Mouse (Mus musculus) heart, postnatal 36 days (tissue): ENCODE measurements around the gene Herpud2. TPM values are rescaled to one million over a fixed set of nuclear protein-coding genes. Genes with fewer than 3 reads are reported as not detected.
A peak's percentile ranks its signal among the peaks of the same experiment; 100 is the strongest.

Experiments
- DNase-seq, 2 experiments: peaks; one replicate each; pipeline ENCODE4 v3.0.0; 2021 to 2022
- intact Hi-C: fragments of 180-260 bp; cut with DNase I; formaldehyde crosslinking; loops from one replicate; pipeline ENCODE4 v1.15.1; 2025
- total RNA-seq, 2 experiments: library from RNA; stranded (reverse); gene quantifications; 2 replicates each; pipeline ENCODE4 v1.2.3; 2021

Gene Herpud2
- total RNA-seq: 10 to 100 TPM; 39.1 TPM

DNA sequence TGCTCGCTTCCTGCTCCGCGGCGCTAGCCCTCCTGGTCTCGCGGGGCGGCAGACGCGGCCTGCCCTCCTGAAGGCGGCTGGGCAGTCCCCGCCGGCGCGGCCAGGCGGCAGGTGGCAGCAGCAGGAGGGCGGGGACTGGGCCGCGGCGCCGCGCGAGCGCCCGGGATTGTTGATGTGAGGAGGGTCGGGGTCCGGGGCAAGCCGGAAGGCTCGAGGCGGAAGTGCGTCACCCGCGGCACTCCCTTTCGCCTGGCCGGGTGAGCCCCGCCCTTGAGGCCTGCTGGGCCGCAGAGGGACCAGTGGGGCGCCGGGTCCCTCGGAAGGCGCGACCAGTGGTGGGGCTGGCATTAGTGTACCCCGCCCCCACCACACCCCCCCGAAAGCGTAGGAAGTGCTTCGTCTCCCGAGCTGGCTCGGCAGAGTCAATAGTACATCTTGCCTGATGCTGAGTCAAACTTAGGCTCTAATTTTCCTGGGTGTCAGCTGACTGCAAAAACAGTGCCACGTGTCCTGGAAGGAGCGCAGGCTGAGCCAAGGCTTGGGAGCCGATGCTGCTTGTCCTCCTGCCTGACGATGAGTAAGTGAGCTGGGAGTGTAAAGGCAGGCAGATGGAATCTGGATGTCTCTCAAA, at the start of gene Herpud2:
Gene Herpud2, minus strand, starts transcription at position 210 of the 631 bp plus-strand sequence.
- peak; percentile 93 to 94 for DNase-seq
- intact Hi-C loops: loop anchor here (2.0 to 5.0 kb wide), 4 partner anchors 101 to 441 kb away; partner anchors contain the start of genes Eepd1 and Sept7

GRCm38 (mm10) chr9:25200987-25201386, 49.4 kb upstream of the Herpud2 start:
- intact Hi-C loops: loop anchor here (2.0 kb wide), 1 partner anchor 22 kb away; no protein-coding TSS in a partner anchor
- no peak for DNase-seq

- intact Hi-C loops: loop anchor here (2.0 kb wide), 1 partner anchor 21 kb away; no protein-coding TSS in a partner anchor
- no peak for DNase-seq
These were observed 48.5 kb upstream of the Herpud2 start for GRCm38 (mm10) chr9:25200148-25200547.

DNA sequence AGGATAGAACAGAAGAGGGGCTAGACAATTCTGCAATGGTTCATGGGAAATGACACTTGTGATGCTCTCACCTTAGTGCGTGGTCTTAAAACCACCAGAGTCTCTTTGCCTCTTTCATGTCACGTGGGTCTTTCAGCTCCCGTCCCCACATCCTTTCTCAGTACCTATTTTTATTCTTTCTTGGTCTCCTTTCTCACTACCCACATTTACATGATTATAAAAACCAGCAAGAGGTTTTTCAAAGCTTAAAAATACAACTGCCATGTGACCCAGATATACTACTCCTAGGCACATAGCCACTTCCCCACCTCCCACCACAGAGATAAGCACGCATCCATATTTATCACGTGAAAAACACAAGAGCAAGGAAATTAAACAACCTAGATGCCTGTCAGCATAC, 45.1 kb upstream of the Herpud2 start:
- intact Hi-C loops: no loop called here
- DNase-seq: no peak

DNA sequence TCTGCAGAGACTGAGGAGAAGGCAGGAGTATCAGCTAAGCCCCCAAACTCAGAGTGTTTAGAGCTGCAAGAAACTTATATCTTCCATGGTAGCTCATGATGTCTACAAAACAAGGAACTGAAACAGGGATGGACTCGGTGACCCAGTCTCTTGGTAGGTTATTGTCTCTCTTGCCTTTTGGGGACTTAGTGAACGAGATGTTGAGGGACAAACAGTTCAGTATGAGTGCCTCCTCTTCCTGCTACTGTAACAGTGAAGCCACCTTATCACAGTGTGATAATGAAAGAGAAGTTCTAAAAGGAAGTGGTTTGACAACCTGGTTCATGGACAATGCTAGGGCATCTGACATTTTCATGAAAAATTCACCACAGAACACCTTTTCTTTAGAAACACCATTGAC, 40.0 kb upstream of the Herpud2 start:
- DNase-seq: no peak
- intact Hi-C loops: no loop called here

- intact Hi-C loops: no loop called here
These were observed 34.9 kb upstream of the Herpud2 start for GRCm38 (mm10) chr9:25186501-25186900.

DNA sequence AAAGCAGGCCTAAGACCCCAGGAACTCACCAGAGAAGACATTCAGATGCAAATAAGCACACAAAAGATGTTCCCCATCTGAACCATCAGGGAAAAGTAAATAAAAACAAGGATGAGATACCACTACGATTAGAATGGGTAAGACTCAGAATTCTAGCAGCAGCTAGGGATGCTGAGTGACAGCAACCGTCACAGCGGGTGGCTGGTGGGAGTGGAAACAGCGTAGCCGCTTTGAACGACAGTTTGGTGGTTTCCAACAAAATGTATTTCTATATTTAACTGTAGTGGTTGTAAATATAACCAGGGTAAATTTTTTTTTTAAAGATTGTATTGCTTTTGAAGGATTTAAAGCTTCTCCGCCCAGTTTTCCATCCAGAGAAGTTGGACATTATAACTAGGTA, 34.2 kb upstream of the Herpud2 start:
- intact Hi-C loops: no loop called here

More at GRCm38 (mm10) chr9:25186501-25186900, 34.9 kb upstream of the Herpud2 start:
- no peak for DNase-seq

GRCm38 (mm10) chr9:25184606-25185005, 33.0 kb upstream of the Herpud2 start:
- no peak for DNase-seq

More for the DNA sequence above, 34.2 kb upstream of the Herpud2 start:
- no peak for DNase-seq

DNA sequence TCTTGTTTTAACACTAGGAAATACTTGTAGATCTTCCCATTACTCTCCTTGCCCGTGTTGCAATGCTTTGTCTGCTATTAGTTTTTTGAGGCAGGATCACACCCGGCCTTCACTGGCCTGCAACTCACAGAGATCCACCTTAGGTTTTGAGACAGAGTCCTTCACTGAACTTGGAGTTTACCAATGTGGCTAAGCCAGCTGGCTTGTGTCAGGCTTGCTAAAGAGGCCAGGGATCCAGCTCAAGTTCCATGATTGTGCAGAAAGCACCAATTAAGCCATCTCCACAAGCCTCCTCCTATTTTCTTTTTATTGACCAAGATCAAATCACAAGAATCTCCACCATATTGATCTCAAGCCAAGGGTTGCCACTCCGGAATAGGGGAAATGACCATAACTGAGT, 26.4 kb upstream of the Herpud2 start:
- DNase-seq: peak in 1 of 2 experiments; percentile 24
- intact Hi-C loops: loop anchor here (2.0 to 5.0 kb wide), 2 partner anchors 23 to 34 kb away; no protein-coding TSS in a partner anchor

More at GRCm38 (mm10) chr9:25184606-25185005, 33.0 kb upstream of the Herpud2 start:
- intact Hi-C loops: no loop called here

- intact Hi-C loops: loop anchor here (5.0 kb wide), 1 partner anchor 35 kb away; no protein-coding TSS in a partner anchor
- peak; percentile 35 to 54 for DNase-seq
These were observed 25.6 kb upstream of the Herpud2 start for GRCm38 (mm10) chr9:25177201-25177600.

- intact Hi-C loops: loop anchor here (5.0 kb wide), 1 partner anchor 36 kb away; no protein-coding TSS in a partner anchor
- peak; percentile 23 to 42 for DNase-seq
These were observed 24.9 kb upstream of the Herpud2 start for GRCm38 (mm10) chr9:25176562-25176961.

DNA sequence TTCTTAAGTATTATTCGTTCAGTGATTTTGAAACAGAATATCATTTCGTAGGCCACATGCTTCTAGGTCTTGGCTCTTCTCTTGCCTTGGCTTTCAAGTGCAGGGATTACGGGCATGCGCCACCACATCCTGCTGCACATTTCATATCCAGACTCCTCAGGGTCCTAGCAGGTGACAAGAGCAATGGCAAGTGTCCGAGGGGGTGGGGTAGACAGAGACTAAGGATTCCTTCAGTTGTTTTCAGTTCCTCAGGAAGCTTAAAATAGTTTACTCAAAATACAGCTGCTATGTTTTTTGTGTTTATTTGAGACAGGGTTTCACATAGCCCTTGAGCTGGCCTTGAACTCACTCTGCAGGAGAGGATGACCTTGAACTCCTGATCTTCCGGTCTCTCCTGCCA, 24.4 kb upstream of the Herpud2 start:
- DNase-seq: peak; percentile 14 to 20
- intact Hi-C loops: loop anchor here (5.0 kb wide), 1 partner anchor 36 kb away; no protein-coding TSS in a partner anchor

GRCm38 (mm10) chr9:25175039-25175442, 23.4 kb upstream of the Herpud2 start:
- intact Hi-C loops: loop anchor here (5.0 kb wide), 1 partner anchor 37 kb away; no protein-coding TSS in a partner anchor
- DNase-seq: peak; percentile 67 to 77

DNA sequence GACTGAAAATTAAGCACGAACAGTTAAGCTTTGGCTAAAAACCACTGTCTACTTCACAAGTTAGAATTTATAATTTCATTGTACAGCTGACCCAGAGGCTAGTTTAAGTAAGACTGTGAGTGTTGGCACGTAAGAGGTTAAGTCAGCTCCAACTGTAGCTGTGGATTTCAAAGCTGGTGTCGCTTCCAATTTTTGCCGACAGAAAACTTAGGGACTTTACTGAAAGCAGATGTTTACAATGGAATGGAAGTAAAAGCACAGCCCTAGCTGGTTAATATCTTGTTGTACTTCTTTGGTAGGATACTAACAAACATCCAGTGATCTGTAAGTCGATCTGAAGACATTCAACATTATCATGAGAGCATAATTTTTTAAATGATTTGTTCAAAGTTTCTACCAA, 23.0 kb upstream of the Herpud2 start:
- intact Hi-C loops: loop anchor here (5.0 kb wide), 1 partner anchor 38 kb away; no protein-coding TSS in a partner anchor
- DNase-seq: peak in 1 of 2 experiments; percentile 14

- intact Hi-C loops: loop anchor here (2.0 kb wide), 1 partner anchor 80 kb away; the partner anchor contains the start of gene Sept7
- DNase-seq: peak; percentile 48 to 59
These were observed 21.6 kb upstream of the Herpud2 start for GRCm38 (mm10) chr9:25173171-25173570.

DNA sequence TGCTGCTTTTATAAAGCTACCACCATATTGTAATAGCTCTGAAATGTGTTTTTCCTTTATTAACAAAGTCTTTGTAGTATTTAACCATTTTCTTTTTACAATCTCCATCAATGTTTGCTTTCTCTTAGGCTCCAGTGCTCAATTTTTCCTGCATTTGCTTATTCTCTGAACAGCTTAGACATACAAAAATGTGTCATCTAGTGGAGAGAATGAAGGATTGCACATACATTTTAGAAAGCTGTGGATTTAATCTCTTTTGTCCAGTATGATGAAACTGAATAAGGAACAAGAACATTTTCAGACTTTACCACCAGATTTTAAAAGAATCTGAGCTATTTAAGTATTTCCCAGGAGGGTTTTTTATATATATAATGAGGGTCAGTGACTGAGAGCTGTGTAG, 18.0 kb upstream of the Herpud2 start:
- intact Hi-C loops: loop anchor here (2.0 kb wide), 1 partner anchor 423 kb away; no protein-coding TSS in a partner anchor
- DNase-seq: no peak

- peak; percentile 80 to 84 for DNase-seq
- intact Hi-C loops: loop anchor here (1.0 to 2.0 kb wide), 2 partner anchors 142 to 425 kb away; no protein-coding TSS in a partner anchor
These were observed 16.0 kb upstream of the Herpud2 start for GRCm38 (mm10) chr9:25167458-25168084.

DNA sequence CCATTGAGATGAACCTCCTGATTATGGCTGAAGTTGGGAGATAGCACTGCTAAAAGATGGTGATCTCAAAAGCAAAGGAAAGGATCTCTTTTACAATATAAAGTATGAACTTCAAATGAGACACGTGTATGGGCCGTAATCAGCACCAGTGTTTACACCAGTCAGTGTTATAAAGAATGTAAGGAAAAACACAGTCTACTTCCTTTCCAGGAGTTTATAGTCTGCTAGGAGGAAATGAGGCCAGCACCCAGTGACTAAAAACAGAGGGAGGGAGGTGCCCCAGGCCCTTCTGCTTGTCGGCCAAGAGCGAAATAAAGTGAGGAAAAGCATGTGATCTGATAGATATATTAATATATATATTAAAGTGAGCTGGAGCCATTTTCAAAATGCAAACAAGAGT, 6.6 kb upstream of the Herpud2 start:
- DNase-seq: no peak
- intact Hi-C loops: no loop called here

GRCm38 (mm10) chr9:25156377-25156776, 4.8 kb upstream of the Herpud2 start:
- no peak for DNase-seq
- intact Hi-C loops: no loop called here

- no peak for DNase-seq
- intact Hi-C loops: loop anchor here (5.0 kb wide), 3 partner anchors 99 to 439 kb away; partner anchors contain the start of genes Eepd1 and Sept7
These were observed 1.4 kb upstream of the Herpud2 start for GRCm38 (mm10) chr9:25153066-25153465.

DNA sequence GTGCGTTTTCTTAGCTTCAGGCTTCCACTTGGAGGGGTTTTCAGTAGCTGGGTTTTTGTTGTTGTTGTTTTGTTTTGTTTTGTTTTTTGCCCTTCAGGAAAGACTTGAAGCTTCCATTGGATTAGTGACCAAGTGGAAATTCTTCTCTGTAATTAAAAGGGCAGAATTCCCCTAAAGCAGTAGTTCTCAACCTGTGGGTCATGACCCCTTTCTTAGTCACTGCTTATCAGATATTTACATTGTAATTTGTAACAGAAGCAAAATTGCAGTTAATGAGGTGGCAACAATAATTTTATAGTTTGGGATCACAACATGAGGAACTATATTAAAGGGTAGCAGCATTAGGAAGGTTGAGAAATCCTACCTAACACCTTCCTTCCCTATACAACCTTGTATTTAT, 837 bp upstream of the Herpud2 start:
- DNase-seq: no peak
- intact Hi-C loops: loop anchor here (5.0 kb wide), 3 partner anchors 100 to 440 kb away; partner anchors contain the start of genes Eepd1 and Sept7
